Mouse (Mus musculus): ENCODE data around the gene Pam. TPM values are rescaled to one million over a fixed set of nuclear protein-coding genes. Genes with fewer than 3 reads are reported as not detected.
A peak's percentile ranks its signal among the peaks of the same experiment; 100 is the strongest.
"Not testable (repeated sequence)": the region's sequence is repeated elsewhere in the genome, so short reads cannot be mapped to it uniquely, and the experiment has no call there.

The Pam gene
- polyA plus RNA-seq, 1 experiment from 2014 or later, result 23.8 TPM

DNA sequence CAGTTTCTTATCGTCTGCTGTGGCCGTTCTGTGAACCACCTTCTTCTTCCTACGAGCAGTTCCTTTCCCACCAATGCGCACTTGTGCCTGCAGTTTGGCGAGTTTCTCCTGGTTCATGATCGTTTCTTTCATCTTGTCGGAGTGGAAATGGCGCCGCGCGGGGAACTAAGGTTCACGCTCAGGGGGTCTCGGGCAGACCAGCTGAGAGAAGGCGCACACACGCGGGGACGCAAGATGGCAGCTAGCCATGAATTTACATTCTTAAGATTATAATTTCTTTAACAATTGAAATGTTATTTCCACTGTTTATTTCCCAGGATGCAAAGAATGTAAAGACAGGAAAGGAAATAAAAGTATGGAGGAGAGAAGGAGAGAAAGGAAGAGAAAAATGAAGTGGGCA lies 146.2 kb downstream of the Pam start:
- H3K4me1 ChIP-seq (replicated peaks; ENCODE audit: control insufficient read depth, insufficient read depth, low read length); H3K9ac ChIP-seq (ENCODE audit: low read depth, low read length); H3K4me2 ChIP-seq (replicated peaks; ENCODE audit: low read depth, low read length); ATAC-seq (ENCODE audit: low FRiP score); DNase-seq (ENCODE audit: low spot score); H3K36me3 ChIP-seq (ENCODE audit: control insufficient read depth, insufficient read depth, low read length); H3K4me3 ChIP-seq (ENCODE audit: low read depth, low read length); H3K27me3 ChIP-seq (ENCODE audit: control insufficient read depth, insufficient read depth, low read length); H3K27ac ChIP-seq (ENCODE audit: low read depth, low read length); H3K9me3 ChIP-seq (ENCODE audit: control insufficient read depth, low read length): not testable (repeated sequence)
- 92% methylated on average over 17 of the region's 17 CpGs for WGBS

DNA sequence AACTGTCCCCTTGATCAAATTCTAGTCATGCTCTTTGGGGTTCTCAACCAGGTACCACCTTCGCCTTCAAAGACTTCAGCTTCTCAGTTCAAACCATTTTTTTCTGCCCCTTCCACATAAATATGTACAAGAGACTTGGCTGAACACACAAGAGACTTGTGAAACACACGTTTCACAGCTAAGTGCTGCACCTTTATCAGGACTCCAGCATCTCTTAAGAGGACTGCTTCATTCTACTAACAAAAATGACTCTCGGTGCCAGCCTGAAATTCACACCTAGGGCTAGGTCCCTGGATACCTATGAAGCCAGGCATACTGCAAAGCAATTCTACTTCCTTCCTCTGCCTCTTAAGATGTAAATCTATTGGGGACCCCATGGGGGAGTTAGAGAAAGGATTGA lies 148.3 kb downstream of the Pam start:
- DNase-seq (ENCODE audit: low spot score), result no peak
- WGBS, result 76% methylated on average over 3 of the region's 3 CpGs
- Histone ChIP-seq H3K4me1 (replicated peaks; ENCODE audit: control insufficient read depth, insufficient read depth, low read length) (no peaks in the 10 kb centered on the region), H3K27ac (ENCODE audit: low read depth, low read length) (no peak overlapping the region), H3K4me2 (replicated peaks; ENCODE audit: low read depth, low read length) (no peak overlapping the region), H3K27me3 (ENCODE audit: control insufficient read depth, insufficient read depth, low read length) (no peaks in the 10 kb centered on the region), H3K9me3 (ENCODE audit: control insufficient read depth, low read length) (no peaks in the 10 kb centered on the region), H3K4me3 (ENCODE audit: low read depth, low read length) (no peak overlapping the region), H3K36me3 (ENCODE audit: control insufficient read depth, insufficient read depth, low read length) (no peaks in the 10 kb centered on the region), H3K9ac (ENCODE audit: low read depth, low read length) (no peak overlapping the region)
- ATAC-seq (ENCODE audit: low FRiP score), result no peak

GRCm38 (mm10) chr1:97943908-97944608 lies 151.4 kb downstream of the Pam start:
- 69% methylated on average over 4 of the region's 4 CpGs for WGBS
- H3K4me2 ChIP-seq (replicated peaks; ENCODE audit: low read depth, low read length), result no peak overlapping the region
- no peak overlapping the region for H3K27ac ChIP-seq (ENCODE audit: low read depth, low read length)
- peak; percentile 39; the same call in 1 of the 2 replicates for ATAC-seq (ENCODE audit: low FRiP score)
- no peaks in the 10 kb centered on the region for H3K27me3 ChIP-seq (ENCODE audit: control insufficient read depth, insufficient read depth, low read length)
- no peaks in the 10 kb centered on the region for H3K36me3 ChIP-seq (ENCODE audit: control insufficient read depth, insufficient read depth, low read length)
- no peaks in the 10 kb centered on the region for H3K9me3 ChIP-seq (ENCODE audit: control insufficient read depth, low read length)
- no peak for DNase-seq (ENCODE audit: low spot score)
- H3K4me3 ChIP-seq (ENCODE audit: low read depth, low read length), result no peak overlapping the region
- H3K9ac ChIP-seq (ENCODE audit: low read depth, low read length), result no peak overlapping the region
- H3K4me1 ChIP-seq (replicated peaks; ENCODE audit: control insufficient read depth, insufficient read depth, low read length), result no peaks in the 10 kb centered on the region

DNA sequence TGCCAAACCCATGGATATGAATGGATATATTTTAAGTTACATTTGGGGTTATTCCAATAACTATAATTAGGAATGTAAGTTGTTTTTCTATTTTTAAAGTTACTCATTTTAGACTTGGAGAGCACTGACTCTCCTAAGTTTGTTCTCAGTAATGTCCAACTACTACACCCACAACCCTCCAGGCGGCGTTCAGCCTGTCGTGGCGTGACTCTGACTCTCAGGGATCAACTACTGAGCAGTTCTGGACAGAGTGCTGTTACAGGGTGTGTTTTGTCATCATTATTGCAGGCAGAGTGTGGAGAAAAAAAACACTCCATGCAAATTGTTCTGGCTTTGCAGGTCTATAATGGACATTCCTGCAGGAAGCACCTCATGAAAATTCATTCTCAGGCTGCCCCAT lies 152.0 kb downstream of the Pam start:
- H3K27ac ChIP-seq (ENCODE audit: low read depth, low read length), result no peak overlapping the region
- ATAC-seq (ENCODE audit: low FRiP score) (no peak), DNase-seq (ENCODE audit: low spot score) (no peak)
- no peak overlapping the region for H3K9ac ChIP-seq (ENCODE audit: low read depth, low read length)
- no peaks in the 10 kb centered on the region for H3K36me3 ChIP-seq (ENCODE audit: control insufficient read depth, insufficient read depth, low read length)
- no peaks in the 10 kb centered on the region for H3K9me3 ChIP-seq (ENCODE audit: control insufficient read depth, low read length)
- WGBS, result 68% methylated on average over 4 of the region's 4 CpGs
- H3K27me3 ChIP-seq (ENCODE audit: control insufficient read depth, insufficient read depth, low read length), result no peaks in the 10 kb centered on the region
- H3K4me2 ChIP-seq (replicated peaks; ENCODE audit: low read depth, low read length), result no peak overlapping the region
- H3K4me1 ChIP-seq (replicated peaks; ENCODE audit: control insufficient read depth, insufficient read depth, low read length), result no peaks in the 10 kb centered on the region
- no peak overlapping the region for H3K4me3 ChIP-seq (ENCODE audit: low read depth, low read length)

DNA sequence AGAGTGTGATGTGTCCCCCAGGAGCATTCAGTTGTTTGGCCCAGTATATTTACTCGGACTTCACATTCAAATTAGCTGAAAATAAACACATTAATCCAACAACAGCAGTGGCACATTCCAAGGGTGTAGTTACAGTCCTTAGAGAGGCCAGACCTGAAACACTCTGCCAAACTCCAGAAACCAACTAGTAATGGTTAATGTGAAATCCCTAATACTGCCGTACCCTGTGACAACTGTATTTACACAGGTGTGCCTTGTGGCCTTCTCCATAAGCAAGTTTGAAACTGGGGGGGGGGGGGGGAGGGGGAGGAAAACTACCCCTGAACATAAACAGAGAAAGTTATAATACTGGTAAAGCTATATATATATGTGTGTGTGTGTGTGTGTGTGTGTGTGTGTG lies 152.5 kb downstream of the Pam start:
- Histone ChIP-seq H3K36me3 (ENCODE audit: control insufficient read depth, insufficient read depth, low read length) (no peaks in the 10 kb centered on the region), H3K4me1 (replicated peaks; ENCODE audit: control insufficient read depth, insufficient read depth, low read length) (no peaks in the 10 kb centered on the region), H3K9ac (ENCODE audit: low read depth, low read length) (no peak overlapping the region), H3K27me3 (ENCODE audit: control insufficient read depth, insufficient read depth, low read length) (no peaks in the 10 kb centered on the region), H3K4me3 (ENCODE audit: low read depth, low read length) (no peak overlapping the region), H3K4me2 (replicated peaks; ENCODE audit: low read depth, low read length) (no peak overlapping the region), H3K9me3 (ENCODE audit: control insufficient read depth, low read length) (no peaks in the 10 kb centered on the region), H3K27ac (ENCODE audit: low read depth, low read length) (no peak overlapping the region)
- 67% methylated on average over 2 of the region's 2 CpGs for WGBS
- no peak for DNase-seq (ENCODE audit: low spot score)
- ATAC-seq (ENCODE audit: low FRiP score), result no peak

DNA sequence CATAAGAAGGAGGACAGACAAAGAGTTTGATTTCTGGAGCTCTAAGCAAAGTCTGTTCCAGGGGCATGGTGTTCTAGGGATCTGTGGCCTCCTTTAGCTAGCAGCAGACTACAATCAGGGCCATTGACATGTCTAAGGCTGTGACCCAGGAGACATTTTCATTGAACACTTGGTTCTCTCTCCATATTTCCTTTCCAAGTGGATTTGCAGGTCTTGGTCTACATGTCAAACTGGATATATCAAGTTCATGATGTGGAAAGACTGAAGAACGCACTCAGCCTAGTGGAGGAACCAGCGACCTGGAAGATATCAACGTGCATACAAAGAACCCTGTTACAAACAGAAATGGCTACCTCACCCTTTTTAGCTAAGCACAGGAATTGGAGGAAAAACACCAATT lies 156.9 kb downstream of the Pam start:
- 88% methylated on average over 3 of the region's 3 CpGs for WGBS
- H3K36me3 ChIP-seq (ENCODE audit: control insufficient read depth, insufficient read depth, low read length), result no peaks in the 10 kb centered on the region

DNA sequence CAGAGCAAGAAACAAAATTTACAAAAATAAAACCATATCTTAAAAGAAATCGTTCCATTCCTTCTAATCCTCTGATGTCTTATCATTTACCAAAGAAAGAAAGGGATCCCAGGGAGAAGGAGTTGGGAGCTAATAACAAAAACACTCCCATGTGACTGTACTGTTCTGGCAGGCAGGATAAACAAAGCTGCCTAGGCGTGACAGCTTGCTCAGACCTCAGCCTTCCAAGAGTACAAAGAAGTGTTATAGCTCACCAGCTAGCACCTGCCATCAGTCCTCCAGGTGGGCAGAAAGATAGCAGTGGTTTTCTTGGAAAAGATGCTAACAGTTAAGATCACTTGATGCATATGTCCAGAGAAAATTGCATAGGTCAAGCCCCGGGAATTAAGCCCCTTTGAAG lies 157.4 kb downstream of the Pam start:
- no peak overlapping the region for H3K9ac ChIP-seq (ENCODE audit: low read depth, low read length)
- H3K9me3 ChIP-seq (ENCODE audit: control insufficient read depth, low read length), result no peaks in the 10 kb centered on the region
- no peaks in the 10 kb centered on the region for H3K4me1 ChIP-seq (replicated peaks; ENCODE audit: control insufficient read depth, insufficient read depth, low read length)
- H3K36me3 ChIP-seq (ENCODE audit: control insufficient read depth, insufficient read depth, low read length), result no peaks in the 10 kb centered on the region
- H3K27me3 ChIP-seq (ENCODE audit: control insufficient read depth, insufficient read depth, low read length), result no peaks in the 10 kb centered on the region
- no peak overlapping the region for H3K4me2 ChIP-seq (replicated peaks; ENCODE audit: low read depth, low read length)
- H3K27ac ChIP-seq (ENCODE audit: low read depth, low read length), result no peak overlapping the region
- no peak for ATAC-seq (ENCODE audit: low FRiP score)
- H3K4me3 ChIP-seq (ENCODE audit: low read depth, low read length), result no peak overlapping the region
- DNase-seq (ENCODE audit: low spot score), result no peak
- 53% methylated on average over 3 of the region's 3 CpGs for WGBS

More for the DNA sequence above, 156.9 kb downstream of the Pam start:
- Histone ChIP-seq H3K4me1 (replicated peaks; ENCODE audit: control insufficient read depth, insufficient read depth, low read length) (no peaks in the 10 kb centered on the region), H3K4me3 (ENCODE audit: low read depth, low read length) (no peak overlapping the region), H3K4me2 (replicated peaks; ENCODE audit: low read depth, low read length) (no peak overlapping the region), H3K9ac (ENCODE audit: low read depth, low read length) (no peak overlapping the region), H3K27me3 (ENCODE audit: control insufficient read depth, insufficient read depth, low read length) (no peaks in the 10 kb centered on the region), H3K9me3 (ENCODE audit: control insufficient read depth, low read length) (no peaks in the 10 kb centered on the region), H3K27ac (ENCODE audit: low read depth, low read length) (no peak overlapping the region)
- no peak for DNase-seq (ENCODE audit: low spot score)
- no peak for ATAC-seq (ENCODE audit: low FRiP score)

GRCm38 (mm10) chr1:97934940-97935339 lies 160.5 kb downstream of the Pam start:
- Histone ChIP-seq H3K9me3 (ENCODE audit: control insufficient read depth, low read length) (no peaks in the 10 kb centered on the region), H3K4me1 (replicated peaks; ENCODE audit: control insufficient read depth, insufficient read depth, low read length) (no peaks in the 10 kb centered on the region), H3K36me3 (ENCODE audit: control insufficient read depth, insufficient read depth, low read length) (no peaks in the 10 kb centered on the region), H3K4me3 (ENCODE audit: low read depth, low read length) (no peak overlapping the region), H3K27ac (ENCODE audit: low read depth, low read length) (no peak overlapping the region), H3K4me2 (replicated peaks; ENCODE audit: low read depth, low read length) (no peak overlapping the region), H3K9ac (ENCODE audit: low read depth, low read length) (no peak overlapping the region), H3K27me3 (ENCODE audit: control insufficient read depth, insufficient read depth, low read length) (no peaks in the 10 kb centered on the region)
- ATAC-seq (ENCODE audit: low FRiP score) (no peak), DNase-seq (ENCODE audit: low spot score) (no peak)

GRCm38 (mm10) chr1:97931220-97931619 lies 164.2 kb downstream of the Pam start:
- no peak for DNase-seq (ENCODE audit: low spot score)
- no peaks in the 10 kb centered on the region for H3K36me3 ChIP-seq (ENCODE audit: control insufficient read depth, insufficient read depth, low read length)
- H3K9ac ChIP-seq (ENCODE audit: low read depth, low read length), result no peak overlapping the region
- no peak overlapping the region for H3K27ac ChIP-seq (ENCODE audit: low read depth, low read length)
- H3K4me1 ChIP-seq (replicated peaks; ENCODE audit: control insufficient read depth, insufficient read depth, low read length), result no peaks in the 10 kb centered on the region
- 80% methylated on average over 4 of the region's 4 CpGs for WGBS
- no peaks in the 10 kb centered on the region for H3K27me3 ChIP-seq (ENCODE audit: control insufficient read depth, insufficient read depth, low read length)
- no peak overlapping the region for H3K4me3 ChIP-seq (ENCODE audit: low read depth, low read length)
- H3K9me3 ChIP-seq (ENCODE audit: control insufficient read depth, low read length), result no peaks in the 10 kb centered on the region
- ATAC-seq (ENCODE audit: low FRiP score), result no peak
- H3K4me2 ChIP-seq (replicated peaks; ENCODE audit: low read depth, low read length), result no peak overlapping the region
